Mouse (Mus musculus): ENCODE results near the gene Cfc1.

GRCm38 (mm10) chr1:34522850-34523244, 12.6 kb upstream of the Cfc1 start:
- TF ChIP-seq CTCF (IDR thresholded peaks at IDR 0.05; ENCODE audit: low read depth, low read length) = no peak
- no peak for TF ChIP-seq POLR2A (IDR thresholded peaks at IDR 0.05; ENCODE audit: extremely low read depth, insufficient read depth, low read length)
